Mouse (Mus musculus) embryonic facial prominence, embryonic 11.5 days (tissue): Measurements from ENCODE around the gene Notch4. TPM values are rescaled to one million over a fixed set of nuclear protein-coding genes. Genes with fewer than 3 reads are reported as not detected.

Source experiments
- ATAC-seq: fragments of 200-750 bp; cut with Nextera tagmentation; replicated peaks from 2 replicates; pipeline ENCODE4 v1.8.0; 2017; ENCODE audit warnings: low read depth; ENCODE audit not compliant: insufficient number of reproducible peaks, low FRiP score, low TSS enrichment
- DNase-seq: peaks from one replicate; pipeline ENCODE4 v3.0.0-alpha.2; 2015; ENCODE audit warnings: low spot score
- H3K27ac ChIP-seq: fragments of 300-500 bp; sonication (generic); replicated peaks from 2 replicates; pipeline ENCODE4 v1.5.1; 2014; ENCODE audit warnings: mild to moderate bottlenecking, low read depth, low read length, control low read depth
- H3K27me3 ChIP-seq: fragments of 300-500 bp; sonication (generic); 2 replicates; pipeline ENCODE4 v1.6.1; 2014; ENCODE audit warnings: mild to moderate bottlenecking, low read length, moderate library complexity, mixed read lengths; ENCODE audit not compliant: control insufficient read depth, insufficient read depth
- H3K36me3 ChIP-seq: fragments of 300-500 bp; sonication (generic); replicated peaks from 2 replicates; pipeline ENCODE4 v1.6.1; 2014; ENCODE audit warnings: low read depth, mild to moderate bottlenecking, low read length, moderate library complexity, mixed read lengths; ENCODE audit not compliant: control insufficient read depth, insufficient read depth
- H3K4me1 ChIP-seq: fragments of 300-500 bp; sonication (generic); 2 replicates; pipeline ENCODE4 v1.6.1; 2014; ENCODE audit warnings: low read length, mixed read lengths; ENCODE audit not compliant: control insufficient read depth, insufficient read depth
- H3K4me2 ChIP-seq: fragments of 300-500 bp; sonication (generic); 2 replicates; pipeline ENCODE4 v1.6.1; 2014; ENCODE audit warnings: low read depth, mild to moderate bottlenecking, control low read depth, low read length, moderate library complexity
- H3K4me3 ChIP-seq: fragments of 300-500 bp; sonication (generic); 2 replicates; pipeline ENCODE4 v1.5.1; 2014; ENCODE audit warnings: low read depth, low read length, control low read depth
- H3K9ac ChIP-seq: fragments of 300-500 bp; sonication (generic); replicated peaks from 2 replicates; pipeline ENCODE4 v1.6.1; 2014; ENCODE audit warnings: mild to moderate bottlenecking, control low read depth, low read length
- H3K9me3 ChIP-seq: fragments of 300-500 bp; sonication (generic); replicated peaks from 2 replicates; pipeline ENCODE4 v1.6.1; 2016; ENCODE audit warnings: mild to moderate bottlenecking, low read length, inconsistent platforms, mixed read lengths; ENCODE audit not compliant: control insufficient read depth
- WGBS: fragments of 180-500 bp; shearing (Covaris S2); extraction: QIAGEN DNeasy Blood & Tissue Kit; methylation state at CpG from one replicate; pipeline ENCODE4 v1.1.7; 2014; 5-methylcytosine and 5-hydroxymethylcytosine counted together
- polyA plus RNA-seq: library from polyadenylated mRNA; unstranded; fragments of >200 nt; fragmentation: Nextera tagmentation; extraction: Ambion mirVana; gene quantifications from 2 replicates; pipeline ENCODE4 v1.2.1, GENCODE M21; 2014

The Notch4 gene
- polyA plus RNA-seq, 1 experiment from 2014 or later: 4.8 TPM

DNA sequence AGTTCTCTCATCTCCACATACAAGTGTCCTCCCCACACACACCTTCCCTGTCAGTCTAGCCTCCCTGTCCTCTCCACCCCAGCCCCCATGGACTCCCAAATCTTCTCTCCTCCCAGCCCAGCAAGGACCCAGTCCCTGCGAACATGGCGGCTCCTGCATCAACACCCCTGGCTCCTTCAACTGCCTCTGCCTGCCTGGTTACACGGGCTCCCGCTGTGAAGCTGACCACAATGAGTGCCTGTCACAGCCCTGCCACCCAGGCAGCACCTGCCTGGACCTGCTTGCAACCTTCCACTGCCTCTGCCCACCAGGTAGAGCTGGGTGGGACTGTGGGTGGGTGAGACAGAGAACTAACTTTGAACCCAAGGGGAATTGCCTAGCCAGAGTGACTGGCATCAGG lies 5.9 kb downstream of the Notch4 start:
- no peak for ATAC-seq
- DNase-seq: no peak
- Histone ChIP-seq H3K4me3 (no peak overlapping the region), H3K27me3 (no peaks in the 10 kb centered on the region), H3K9ac (no peak overlapping the region), H3K36me3 (no peaks in the 10 kb centered on the region), H3K9me3 (no peaks in the 10 kb centered on the region), H3K4me1 (no peaks in the 10 kb centered on the region), H3K4me2 (no peak overlapping the region), H3K27ac (no peak overlapping the region)
- 68% methylated on average over 4 of the region's 4 CpGs for WGBS

DNA sequence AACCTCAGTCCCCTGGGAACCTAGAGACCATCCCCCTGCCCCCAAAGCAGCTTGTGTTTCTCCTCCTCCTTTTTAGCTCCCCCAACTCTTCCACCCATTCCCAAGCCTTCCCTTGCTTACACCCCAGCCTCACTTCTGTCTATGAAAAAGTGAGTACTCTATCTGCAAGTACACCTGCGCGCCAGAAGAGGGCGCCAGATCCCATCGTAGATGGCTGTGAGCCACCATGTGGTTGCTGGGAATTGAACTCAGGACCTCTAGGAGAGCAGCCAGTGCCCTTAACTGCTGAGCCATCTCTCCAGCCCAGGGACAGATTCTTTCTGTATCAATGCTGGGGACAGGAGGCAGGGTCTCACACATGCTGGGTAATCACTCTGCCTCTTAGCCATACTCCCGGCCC lies 7.8 kb downstream of the Notch4 start:
- H3K36me3 ChIP-seq: no peaks in the 10 kb centered on the region
- no peaks in the 10 kb centered on the region for H3K4me1 ChIP-seq
- H3K9me3 ChIP-seq: no peaks in the 10 kb centered on the region
- ATAC-seq (no peak), DNase-seq (no peak)
- H3K4me3 ChIP-seq: no peak overlapping the region
- 11% methylated on average over 5 of the region's 5 CpGs for WGBS
- no peaks in the 10 kb centered on the region for H3K27me3 ChIP-seq
- H3K27ac ChIP-seq: no peak overlapping the region
- no peak overlapping the region for H3K4me2 ChIP-seq
- H3K9ac ChIP-seq: no peak overlapping the region

DNA sequence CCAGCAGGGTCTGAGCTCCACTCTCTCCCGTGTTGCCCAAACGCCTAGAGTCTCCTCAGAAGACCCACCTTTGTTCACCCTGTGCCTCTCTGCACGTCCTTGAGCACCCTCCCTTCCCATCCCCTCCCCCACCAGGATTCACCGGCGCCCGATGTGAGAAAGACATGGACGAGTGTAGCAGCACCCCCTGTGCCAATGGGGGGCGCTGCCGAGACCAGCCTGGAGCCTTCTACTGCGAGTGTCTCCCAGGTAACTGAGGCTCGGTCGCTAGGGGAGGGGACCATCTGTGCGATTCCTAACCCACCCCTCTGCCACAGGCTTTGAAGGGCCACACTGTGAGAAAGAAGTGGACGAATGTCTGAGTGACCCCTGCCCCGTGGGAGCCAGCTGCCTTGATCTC lies 8.3 kb downstream of the Notch4 start:
- no peaks in the 10 kb centered on the region for H3K36me3 ChIP-seq
- no peak overlapping the region for H3K27ac ChIP-seq
- no peak overlapping the region for H3K9ac ChIP-seq
- ATAC-seq: no peak
- H3K27me3 ChIP-seq: no peaks in the 10 kb centered on the region
- no peak overlapping the region for H3K4me3 ChIP-seq
- WGBS: 8% methylated on average over 15 of the region's 15 CpGs
- H3K4me2 ChIP-seq: no peak overlapping the region
- DNase-seq: no peak
- H3K4me1 ChIP-seq: no peaks in the 10 kb centered on the region
- H3K9me3 ChIP-seq: no peaks in the 10 kb centered on the region

DNA sequence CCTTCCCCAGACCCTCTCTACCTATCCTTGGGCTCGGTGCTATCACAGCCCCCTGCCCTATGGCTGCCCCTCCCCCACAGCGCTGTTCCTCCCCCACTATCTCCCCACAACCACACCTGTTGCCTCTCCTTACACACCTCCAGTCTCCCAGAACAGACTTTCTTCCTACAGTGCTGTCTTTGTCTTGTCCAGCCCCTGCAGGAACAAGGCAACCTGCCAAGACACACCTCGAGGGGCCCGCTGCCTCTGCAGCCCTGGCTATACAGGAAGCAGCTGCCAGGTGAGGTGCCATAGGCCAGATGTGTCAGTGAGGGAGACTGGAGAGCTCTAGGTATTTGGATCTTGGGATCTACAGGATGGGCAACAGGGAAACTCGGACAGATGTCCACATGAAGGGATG lies 12.5 kb downstream of the Notch4 start:
- Histone ChIP-seq H3K4me3 (no peak overlapping the region), H3K27ac (no peak overlapping the region), H3K9ac (no peak overlapping the region), H3K4me1 (no peaks in the 10 kb centered on the region), H3K27me3 (no peaks in the 10 kb centered on the region), H3K9me3 (no peaks in the 10 kb centered on the region), H3K4me2 (no peak overlapping the region), H3K36me3 (no peaks in the 10 kb centered on the region)
- DNase-seq (no peak), ATAC-seq (no peak)
- WGBS: 63% methylated on average over 5 of the region's 5 CpGs

DNA sequence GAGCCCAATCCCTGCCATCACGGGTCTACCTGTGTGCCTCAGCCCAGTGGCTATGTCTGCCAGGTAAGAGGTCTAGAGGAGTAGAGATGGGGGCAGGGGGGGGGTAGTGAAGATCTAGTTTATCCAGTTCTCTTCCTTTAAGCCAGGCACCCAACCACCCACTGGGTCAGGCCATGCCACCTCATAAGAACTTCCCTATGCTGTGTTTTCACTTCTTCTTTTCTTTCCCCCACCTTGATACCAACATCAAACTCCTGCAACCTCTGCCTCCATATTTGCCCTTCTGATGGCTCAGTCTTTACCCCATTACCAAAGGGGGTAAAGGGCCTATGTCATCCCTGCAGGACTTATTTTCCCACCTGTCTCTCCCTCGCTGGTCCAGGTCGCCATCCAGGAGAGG lies 14.0 kb downstream of the Notch4 start:
- Histone ChIP-seq H3K4me2 (no peak overlapping the region), H3K9me3 (no peaks in the 10 kb centered on the region), H3K27me3 (no peaks in the 10 kb centered on the region), H3K27ac (no peak overlapping the region), H3K36me3 (no peaks in the 10 kb centered on the region), H3K4me1 (no peaks in the 10 kb centered on the region), H3K9ac (no peak overlapping the region), H3K4me3 (no peak overlapping the region)
- 80% methylated on average over 3 of the region's 3 CpGs for WGBS
- ATAC-seq: no peak
- DNase-seq: no peak

DNA sequence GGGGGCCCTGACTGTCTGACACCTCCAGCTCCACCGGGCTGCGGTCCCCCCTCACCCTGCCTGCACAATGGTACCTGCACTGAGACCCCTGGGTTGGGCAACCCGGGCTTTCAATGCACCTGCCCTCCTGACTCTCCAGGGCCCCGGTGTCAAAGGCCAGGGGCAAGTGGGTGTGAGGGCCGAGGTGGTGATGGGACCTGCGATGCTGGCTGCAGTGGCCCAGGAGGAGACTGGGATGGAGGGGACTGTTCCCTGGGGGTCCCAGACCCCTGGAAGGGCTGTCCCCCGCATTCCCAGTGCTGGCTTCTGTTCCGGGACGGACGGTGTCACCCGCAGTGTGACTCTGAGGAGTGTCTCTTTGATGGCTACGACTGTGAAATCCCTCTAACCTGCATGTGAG lies 18.5 kb downstream of the Notch4 start:
- H3K4me2 ChIP-seq: no peak overlapping the region; the same call in 1 of the 2 replicates
- no peak for DNase-seq
- H3K4me1 ChIP-seq: peaks cover 4% of the 10 kb centered on the region
- H3K9me3 ChIP-seq: no peaks in the 10 kb centered on the region
- no peaks in the 10 kb centered on the region for H3K36me3 ChIP-seq
- H3K9ac ChIP-seq: no peak overlapping the region; the same call in 1 of the 2 replicates
- no peaks in the 10 kb centered on the region for H3K27me3 ChIP-seq
- H3K27ac ChIP-seq: no peak overlapping the region
- H3K4me3 ChIP-seq: no peak overlapping the region
- WGBS: 84% methylated on average over 12 of the region's 12 CpGs
- no peak for ATAC-seq

DNA sequence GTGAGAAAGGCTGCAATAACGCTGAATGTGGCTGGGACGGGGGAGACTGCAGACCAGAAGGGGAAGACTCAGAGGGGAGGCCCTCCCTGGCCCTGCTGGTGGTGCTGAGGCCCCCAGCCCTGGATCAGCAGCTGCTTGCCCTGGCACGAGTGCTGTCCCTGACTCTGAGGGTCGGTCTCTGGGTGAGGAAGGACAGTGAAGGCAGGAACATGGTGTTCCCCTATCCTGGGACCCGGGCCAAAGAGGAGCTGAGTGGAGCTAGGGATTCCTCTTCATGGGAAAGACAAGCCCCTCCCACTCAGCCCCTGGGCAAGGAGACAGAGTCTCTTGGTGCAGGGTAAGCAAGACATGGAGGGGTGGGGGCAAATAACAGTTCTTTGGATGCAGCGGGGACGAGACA lies 19.3 kb downstream of the Notch4 start:
- no peak overlapping the region for H3K4me3 ChIP-seq
- 58% methylated on average over 7 of the region's 7 CpGs for WGBS
- H3K36me3 ChIP-seq: no peaks in the 10 kb centered on the region
- no peak for ATAC-seq
- no peak for DNase-seq
- peaks cover 8% of the 10 kb centered on the region for H3K4me1 ChIP-seq
- H3K27me3 ChIP-seq: no peaks in the 10 kb centered on the region
- H3K27ac ChIP-seq: no peak overlapping the region
- no peak overlapping the region for H3K4me2 ChIP-seq
- no peaks in the 10 kb centered on the region for H3K9me3 ChIP-seq
- H3K9ac ChIP-seq: no peak overlapping the region

DNA sequence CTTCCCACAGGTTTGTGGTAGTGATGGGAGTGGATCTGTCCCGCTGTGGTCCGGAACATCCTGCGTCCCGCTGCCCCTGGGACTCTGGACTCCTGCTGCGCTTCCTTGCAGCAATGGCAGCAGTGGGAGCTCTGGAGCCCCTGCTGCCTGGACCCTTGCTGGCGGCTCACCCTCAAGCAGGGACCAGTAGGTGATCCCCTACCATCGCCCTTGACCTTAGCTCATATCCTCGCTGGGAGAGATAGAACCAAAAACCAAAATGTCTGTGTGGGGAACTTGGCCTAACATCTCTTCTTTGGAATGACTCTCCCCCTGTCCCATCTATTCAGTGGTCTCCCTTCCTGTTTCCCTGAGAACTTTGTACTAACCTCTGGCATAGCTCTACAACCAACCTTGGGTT lies 19.8 kb downstream of the Notch4 start:
- WGBS: 76% methylated on average over 8 of the region's 8 CpGs
- Histone ChIP-seq H3K9me3 (no peaks in the 10 kb centered on the region), H3K27me3 (no peaks in the 10 kb centered on the region), H3K4me1 (peaks cover 8% of the 10 kb centered on the region), H3K4me2 (no peak overlapping the region), H3K27ac (no peak overlapping the region), H3K36me3 (no peaks in the 10 kb centered on the region), H3K9ac (no peak overlapping the region), H3K4me3 (no peak overlapping the region)
- DNase-seq (no peak), ATAC-seq (no peak)
